Mouse (Mus musculus) kidney, adult 2 months (tissue): ENCODE results near the gene Hsd3b7. TPM values are rescaled to one million over a fixed set of nuclear protein-coding genes. Genes with fewer than 3 reads are reported as not detected.

ENCODE experiments used
- DNase-seq: peaks from one replicate; pipeline ENCODE4 v3.0.0; 2021
- H3K27ac ChIP-seq: fragments of 200-500 bp; 2 replicates; pipeline ENCODE4 v1.5.1; 2012; ENCODE audit warnings: low read depth, low read length, control low read depth, inconsistent platforms; ENCODE audit not compliant: insufficient read depth
- H3K27me3 ChIP-seq: fragments of 200-500 bp; replicated peaks from 2 replicates; pipeline ENCODE4 v1.6.1; 2012; ENCODE audit warnings: mild to moderate bottlenecking, moderate library complexity, low read length, inconsistent platforms; ENCODE audit not compliant: control insufficient read depth, insufficient read depth
- H3K36me3 ChIP-seq: fragments of 200-500 bp; 2 replicates; pipeline ENCODE4 v1.6.1; 2012; ENCODE audit warnings: mild to moderate bottlenecking, moderate library complexity, low read length, inconsistent platforms; ENCODE audit not compliant: control insufficient read depth, insufficient read depth
- H3K4me1 ChIP-seq: fragments of 200-500 bp; 2 replicates; pipeline ENCODE4 v1.6.1; 2011; ENCODE audit warnings: low read length; ENCODE audit not compliant: control insufficient read depth, insufficient read depth
- H3K4me3 ChIP-seq: fragments of 200-500 bp; 2 replicates; pipeline ENCODE4 v1.5.1; 2011; ENCODE audit warnings: mild to moderate bottlenecking, low read depth, low read length, control low read depth; ENCODE audit not compliant: insufficient read depth
- CTCF ChIP-seq: fragments of 200-500 bp; conservative IDR thresholded peaks from 2 replicates; pipeline ENCODE4 v1.5.1; 2011; ENCODE audit warnings: low read depth, mild to moderate bottlenecking, control low read depth, low read length, moderate library complexity, mixed read lengths; ENCODE audit not compliant: insufficient read depth, insufficient read length
- POLR2A ChIP-seq: fragments of 200-500 bp; IDR thresholded peaks from one replicate; pipeline ENCODE4 v1.6.1; 2011; ENCODE audit warnings: low read depth, low read length, control low read depth
- WGBS: fragments of 180-500 bp; shearing (Covaris S2); methylation state at CpG from one replicate; pipeline ENCODE4 v1.1.7; 2018; 5-methylcytosine and 5-hydroxymethylcytosine counted together
- polyA plus RNA-seq: library from polyadenylated mRNA; depleted of rRNA; stranded (reverse); fragments of >200 nt; gene quantifications from 2 replicates; pipeline ENCODE4 v1.2.3, GENCODE M21; 2012

The Hsd3b7 gene
- polyA plus RNA-seq, 1 experiment: 45.0 TPM

- 52% methylated on average over 7 of the region's 7 CpGs for WGBS
- H3K4me1 ChIP-seq: no peaks in the 10 kb centered on the region
- no peak overlapping the region for H3K27ac ChIP-seq
- H3K27me3 ChIP-seq: no peaks in the 10 kb centered on the region
- DNase-seq: no peak
- no peaks in the 10 kb centered on the region for H3K36me3 ChIP-seq
- no peak overlapping the region for H3K4me3 ChIP-seq
- TF ChIP-seq POLR2A (no peak), CTCF (no peak)
Measured at GRCm38 (mm10) chr7:127817053-127817452, 16.6 kb downstream of the Hsd3b7 start.

DNA sequence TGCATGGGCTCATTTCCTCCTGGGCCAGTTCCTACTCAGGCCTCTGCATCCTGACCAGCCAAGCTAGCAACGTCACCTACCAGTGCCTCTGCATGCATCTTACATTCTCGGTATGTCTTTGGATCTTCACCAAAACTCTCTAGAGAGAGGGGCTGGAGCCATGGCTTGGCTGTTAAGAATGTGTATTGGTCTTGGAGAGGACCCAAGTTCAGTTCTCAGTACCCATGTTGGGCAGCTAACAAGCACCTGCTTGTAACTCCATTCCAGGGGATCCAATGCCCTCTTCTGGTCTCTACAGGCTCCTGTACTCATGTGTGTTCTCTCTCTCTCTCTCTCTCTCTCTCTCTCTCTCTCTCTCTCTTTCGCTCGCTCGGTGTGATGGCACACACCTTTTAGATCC, 17.4 kb downstream of the Hsd3b7 start:
- Histone ChIP-seq H3K4me1 (no peaks in the 10 kb centered on the region), H3K4me3 (no peak overlapping the region), H3K27ac (no peak overlapping the region), H3K36me3 (no peaks in the 10 kb centered on the region), H3K27me3 (no peaks in the 10 kb centered on the region)
- WGBS: 86% methylated on average over 5 of the region's 5 CpGs
- no peak for TF ChIP-seq CTCF
- DNase-seq: no peak

GRCm38 (mm10) chr7:127820836-127821509, 20.6 kb downstream of the Hsd3b7 start:
- Histone ChIP-seq H3K4me1 (no peaks in the 10 kb centered on the region), H3K27ac (no peak overlapping the region), H3K4me3 (no peak overlapping the region), H3K36me3 (no peaks in the 10 kb centered on the region), H3K27me3 (no peaks in the 10 kb centered on the region)
- TF ChIP-seq CTCF (no peak), POLR2A (no peak)
- peak; percentile 23 for DNase-seq
- WGBS: 51% methylated on average over 13 of the region's 13 CpGs

DNA sequence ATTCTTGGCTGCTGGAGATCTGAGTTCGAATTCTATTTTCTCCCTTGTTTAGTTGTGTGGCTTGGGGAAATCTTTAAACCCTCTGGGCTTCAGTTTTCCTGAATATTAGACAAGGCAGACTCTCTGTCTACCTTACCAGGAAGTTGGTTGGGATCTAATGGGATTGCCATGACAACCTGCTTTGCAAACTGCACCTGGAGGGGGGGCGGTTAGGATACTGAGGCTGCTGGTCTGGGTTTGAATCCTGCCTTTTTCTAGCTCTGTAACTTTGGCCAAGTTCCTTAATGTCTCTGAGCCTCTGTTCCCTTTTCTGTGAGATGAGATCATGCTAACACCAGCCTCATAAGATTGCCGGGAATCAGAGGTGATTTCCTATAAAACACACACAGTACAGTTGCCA, 22.1 kb downstream of the Hsd3b7 start:
- no peaks in the 10 kb centered on the region for H3K27me3 ChIP-seq
- WGBS: 84% methylated on average over 3 of the region's 3 CpGs
- H3K4me3 ChIP-seq: no peak overlapping the region
- TF ChIP-seq POLR2A (no peak), CTCF (no peak)
- no peak overlapping the region for H3K27ac ChIP-seq
- H3K36me3 ChIP-seq: no peaks in the 10 kb centered on the region
- DNase-seq: no peak
- H3K4me1 ChIP-seq: no peaks in the 10 kb centered on the region

- DNase-seq: no peak
- Histone ChIP-seq H3K27me3 (no peaks in the 10 kb centered on the region), H3K4me1 (no peaks in the 10 kb centered on the region), H3K36me3 (no peaks in the 10 kb centered on the region), H3K4me3 (peak overlapping the region; percentile 33; the same call in 1 of the 2 replicates), H3K27ac (no peak overlapping the region)
- WGBS: 76% methylated on average over 11 of the region's 11 CpGs
- TF ChIP-seq POLR2A (no peak), CTCF (no peak)
Measured at GRCm38 (mm10) chr7:127823236-127824171, 23.1 kb downstream of the Hsd3b7 start.

DNA sequence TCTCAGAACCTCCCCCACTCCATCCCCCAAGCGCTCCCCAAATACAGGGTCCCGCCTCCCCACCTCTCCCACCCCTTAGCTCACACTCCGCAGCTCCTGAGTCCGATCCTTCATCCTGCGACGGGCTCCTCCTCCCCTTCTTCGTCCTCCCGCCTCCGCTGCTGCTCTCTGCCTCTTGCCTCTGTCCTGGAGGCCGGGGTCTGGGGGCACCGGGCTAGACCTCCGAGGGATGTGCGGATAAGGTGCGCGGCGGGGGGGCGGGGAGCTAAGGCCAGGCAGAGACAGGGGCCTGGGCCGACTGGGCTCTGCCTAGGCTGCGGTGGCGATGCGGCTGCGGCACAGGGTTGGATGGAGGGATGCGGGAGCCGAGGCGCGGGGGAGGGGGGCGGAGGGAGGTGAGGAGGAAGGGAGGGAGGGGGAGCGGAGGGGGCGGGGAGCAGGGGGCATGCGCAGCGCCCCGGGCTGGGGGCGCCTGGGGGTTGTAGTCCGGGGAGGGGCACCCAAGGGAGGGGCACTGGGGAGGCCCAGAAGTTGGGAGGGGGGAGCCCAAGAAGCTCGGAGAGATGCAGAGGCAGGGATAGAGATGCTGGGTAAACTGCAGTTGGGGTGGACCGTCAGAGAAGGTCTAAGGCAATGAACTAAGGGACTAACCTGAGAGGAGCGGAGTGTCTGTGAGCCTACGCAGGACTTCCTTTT, 23.9 kb downstream of the Hsd3b7 start, which contains the start of the genes Stx4a and Stx1b:
Gene Stx4a, plus strand, starts transcription at position 119 of the 696 bp plus-strand sequence.
Gene Stx1b, minus strand, starts transcription at position 374 of the 696 bp plus-strand sequence.
- Histone ChIP-seq H3K4me3 (peak within 1 kb of the TSS; percentile 33), H3K36me3 (no peaks in the 10 kb centered on the region), H3K27me3 (no peaks in the 10 kb centered on the region), H3K4me1 (no peaks in the 10 kb centered on the region), H3K27ac (no peak within 1 kb of the TSS)
- TF ChIP-seq POLR2A: no peak
- TF ChIP-seq CTCF: no peak
- no peak for DNase-seq
- 12% methylated on average over 35 of the region's 38 CpGs for WGBS
